8 mouse cellular contexts compared by ENCODE assay signal in genomic region chr5:114784622-114785165, GRCm38 (mm10). TPM values are rescaled to one million over a fixed set of nuclear protein-coding genes. Genes with fewer than 3 reads are reported as not detected.
A peak's percentile ranks its signal among the peaks of the same experiment; 100 is the strongest.
DNase-seq lines count a peak whose midpoint lies in the region; ATAC-seq and TF ChIP-seq lines count a peak whose summit lies in the region.

No protein-coding gene starts in this region.

- no peaks in the 10 kb centered on the region for H3K9me3 ChIP-seq in heart, embryonic 15.5 days (replicated peaks)
- no peaks in the 10 kb centered on the region for H3K9me3 ChIP-seq in lung, embryonic 15.5 days

- 0 out of 2 replicates have a peak overlapping the region, but pooled peaks have one; percentile 30 for H3K4me2 ChIP-seq in heart, embryonic 15.5 days
- peak overlapping the region; percentile 31; the same call in 1 of the 2 replicates for H3K4me2 ChIP-seq in lung, embryonic 15.5 days

- H3K4me3 ChIP-seq in heart, embryonic 15.5 days: no peak overlapping the region
- H3K4me3 ChIP-seq in lung, embryonic 15.5 days: no peak overlapping the region
- no peak overlapping the region for H3K4me3 ChIP-seq in thymus, adult 2 months (ENCODE audit: control insufficient read depth, insufficient read depth, low read length)

- H3K27ac ChIP-seq in heart, embryonic 15.5 days: peak overlapping the region; percentile 81
- H3K27ac ChIP-seq in lung, embryonic 15.5 days: peak overlapping the region; percentile 89
- no peak overlapping the region for H3K27ac ChIP-seq in thymus, adult 2 months (ENCODE audit: control insufficient read depth, insufficient read depth, low read length)

- intact Hi-C loops in left cerebral cortex, postnatal 36 days (cut with DNase I): no loop called here

- no peak overlapping the region for H3K9ac ChIP-seq in heart, embryonic 15.5 days
- no peak overlapping the region for H3K9ac ChIP-seq in lung, embryonic 15.5 days

- WGBS in heart, embryonic 15.5 days: 40% methylated on average over 16 of the region's 16 CpGs
- 27% methylated on average over 16 of the region's 16 CpGs for WGBS in lung, embryonic 15.5 days
- 21% methylated on average over 16 of the region's 16 CpGs for WGBS in thymus, adult 2 months

- peaks cover 20% of the 10 kb centered on the region for H3K36me3 ChIP-seq in heart, embryonic 15.5 days
- peaks cover 33% of the 10 kb centered on the region; the same call in 1 of the 2 replicates for H3K36me3 ChIP-seq in lung, embryonic 15.5 days
- peaks cover 15% of the 10 kb centered on the region for H3K36me3 ChIP-seq in thymus, adult 2 months (ENCODE audit: control insufficient read depth, insufficient read depth, low read length)

- TF ChIP-seq POLR2A in thymus, adult 2 months (IDR thresholded peaks at IDR 0.05; ENCODE audit: control insufficient read depth, extremely low read depth, insufficient read depth, low read length, poor library complexity): no peak

- no peaks in the 10 kb centered on the region for H3K27me3 ChIP-seq in heart, embryonic 15.5 days
- H3K27me3 ChIP-seq in lung, embryonic 15.5 days: no peaks in the 10 kb centered on the region
- H3K27me3 ChIP-seq in thymus, adult 2 months (ENCODE audit: control insufficient read depth, insufficient read depth, low read length): no peaks in the 10 kb centered on the region

- H3K4me1 ChIP-seq in heart, embryonic 15.5 days (replicated peaks): peaks cover 45% of the 10 kb centered on the region
- H3K4me1 ChIP-seq in lung, embryonic 15.5 days: peaks cover 46% of the 10 kb centered on the region
- peaks cover 54% of the 10 kb centered on the region for H3K4me1 ChIP-seq in thymus, adult 2 months (replicated peaks; ENCODE audit: control insufficient read depth, insufficient read depth, low read length)

- peak; percentile 65 to 86 for DNase-seq in adrenal gland, adult (ENCODE audit: inconsistent age in 2 of 2, low spot score in 1 of 2)
- DNase-seq in adrenal gland, postnatal 25 days: no peak
- DNase-seq in MEL-GATA-1-ER (ENCODE audit: extremely low read depth, low read depth): peak; percentile 73
- DNase-seq in cerebellum, adult 11-12 months: no peak
- DNase-seq in left cerebral cortex, postnatal 36 days (ENCODE audit: low spot score in 2 of 2): no peak
- DNase-seq in thymus, adult 2 months: no peak

- ATAC-seq in heart, embryonic 15.5 days (replicated peaks; ENCODE audit: insufficient number of reproducible peaks, insufficient read depth, low FRiP score, low read depth): peak; percentile 50
- ATAC-seq in lung, embryonic 15.5 days (ENCODE audit: borderline replicate concordance, extremely low read depth, low FRiP score, low TSS enrichment): peak; percentile 69

- TF ChIP-seq CTCF in thymus, adult 2 months (IDR thresholded peaks at IDR 0.05; ENCODE audit: borderline replicate concordance, control insufficient read depth, extremely low read depth, insufficient read depth, low read length, poor library complexity): no peak

RNA-seq across cellular contexts. Expression of gene Git2, which starts 9.4 kb away (rescaled TPM):
- 50.4 and 52.3 TPM in 2 replicates for total RNA-seq in adrenal gland, postnatal 25 days (2021)
- 31.0 and 43.2 TPM in 2 replicates for polyA plus RNA-seq in heart, embryonic 15.5 days (2015; fragmentation: Nextera tagmentation; extraction: Ambion mirVana)
- polyA plus RNA-seq in lung, embryonic 15.5 days (2015; fragmentation: Nextera tagmentation; extraction: Ambion mirVana): 48.7 and 49.3 TPM in 2 replicates
- 10 to 100 TPM; 32.0 to 46.1 TPM for total RNA-seq in left cerebral cortex, postnatal 36 days (2021)
- 221 and 232 TPM in 2 replicates for polyA plus RNA-seq in thymus, adult 2 months (2012; rRNA removed)

RNA-seq across cellular contexts. Expression of gene Ankrd13a, which starts 10.2 kb away (rescaled TPM):
- total RNA-seq in adrenal gland, postnatal 25 days (2021): 74.6 and 93.8 TPM in 2 replicates
- polyA plus RNA-seq in heart, embryonic 15.5 days (2015; fragmentation: Nextera tagmentation; extraction: Ambion mirVana): 28.3 and 42.0 TPM in 2 replicates
- polyA plus RNA-seq in lung, embryonic 15.5 days (2015; fragmentation: Nextera tagmentation; extraction: Ambion mirVana): 77.4 and 79.3 TPM in 2 replicates
- 10 to 100 TPM; 34.7 to 35.4 TPM for total RNA-seq in left cerebral cortex, postnatal 36 days (2021)
- 118 and 142 TPM in 2 replicates for polyA plus RNA-seq in thymus, adult 2 months (2012; rRNA removed)

RNA-seq across cellular contexts. Expression of gene 1500011B03Rik, which starts 38.6 kb away (rescaled TPM):
- 35.7 and 47.5 TPM in 2 replicates for total RNA-seq in adrenal gland, postnatal 25 days (2021)
- 39.0 and 52.9 TPM in 2 replicates for polyA plus RNA-seq in heart, embryonic 15.5 days (2015; fragmentation: Nextera tagmentation; extraction: Ambion mirVana)
- 76.5 and 76.8 TPM in 2 replicates for polyA plus RNA-seq in lung, embryonic 15.5 days (2015; fragmentation: Nextera tagmentation; extraction: Ambion mirVana)
- total RNA-seq in left cerebral cortex, postnatal 36 days (2021): 100 to 1,000 TPM; 169 to 176 TPM
- polyA plus RNA-seq in thymus, adult 2 months (2012; rRNA removed): 46.4 and 53.8 TPM in 2 replicates

Comparison
In these comparisons a context has a peak if more than half of its experiments do, and no peak if none do; other contexts are left out.
1. DNase-seq: peak in adrenal gland, adult (2 of 2) and MEL-GATA-1-ER (single experiment); none in adrenal gland, postnatal 25 days (single experiment), cerebellum, adult 11-12 months (single experiment), left cerebral cortex, postnatal 36 days (0 of 2) and thymus, adult 2 months (single experiment).